Mouse (Mus musculus): ENCODE measurements around the gene Sae1.

GRCm38 (mm10) chr7:16298927-16299326 lies 88.7 kb downstream of the Sae1 start:
- TF ChIP-seq CTCF (conservative IDR thresholded peaks at IDR 0.05; ENCODE audit: insufficient read depth, insufficient read length, low read depth, low read length) (no peak), POLR2A (IDR thresholded peaks at IDR 0.05; ENCODE audit: low read depth, low read length) (no peak)
